Mouse (Mus musculus): ENCODE results near the gene Pcdh18. TPM values are rescaled to one million over a fixed set of nuclear protein-coding genes. Genes with fewer than 3 reads are reported as not detected.

Pcdh18 gene
- total RNA-seq, 2 experiments from 2014 or later, result 2.2 to 2.5 TPM

DNA sequence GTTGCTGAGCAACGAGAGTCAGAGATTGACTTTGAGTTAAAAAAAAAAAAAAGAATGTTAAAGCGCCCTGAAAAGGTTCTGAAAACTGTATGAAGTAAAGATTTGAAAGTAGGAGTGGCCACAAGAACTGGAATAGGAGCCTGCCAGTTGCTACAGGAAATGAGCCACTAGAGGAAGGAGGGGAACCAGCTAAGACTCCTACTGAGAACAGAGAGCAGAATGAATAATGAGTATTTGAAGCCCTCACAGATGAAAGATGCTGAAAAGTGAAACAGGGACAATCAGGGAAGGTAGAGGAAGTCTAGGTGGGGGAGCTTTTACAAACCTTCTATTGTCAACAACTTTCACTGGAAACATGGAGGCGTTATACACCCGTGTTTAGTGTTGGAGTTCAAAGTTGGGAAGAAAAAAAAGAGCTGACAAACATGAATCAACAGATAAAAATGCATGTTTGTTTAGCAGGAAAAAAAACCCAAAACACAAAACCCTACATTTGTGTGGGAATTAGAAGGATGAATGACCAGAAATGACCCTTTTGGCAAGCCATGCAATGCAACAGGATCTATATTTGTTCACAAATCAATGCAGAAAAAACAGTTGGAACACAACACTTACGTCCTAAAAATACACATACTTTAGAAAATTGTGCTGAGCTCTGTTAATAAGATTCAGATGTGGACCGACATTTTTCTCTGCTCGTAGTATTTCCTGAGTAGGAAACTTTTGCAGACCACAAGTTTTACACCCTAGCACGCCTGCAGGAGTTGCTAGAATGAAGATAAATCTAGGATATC lies 7.4 kb downstream of the Pcdh18 start:
- intact Hi-C loops (cut with DNase I), result loop anchor here (10.0 kb wide), 1 partner anchor 165 kb away; no protein-coding TSS in a partner anchor
- H3K4me3 ChIP-seq, result no peak overlapping the region
- peak overlapping the region; percentile 4; the same call in 1 of the 2 replicates for H3K27ac ChIP-seq
- no peak for TF ChIP-seq CTCF (IDR thresholded peaks at IDR 0.05)
- no peak for DNase-seq

DNA sequence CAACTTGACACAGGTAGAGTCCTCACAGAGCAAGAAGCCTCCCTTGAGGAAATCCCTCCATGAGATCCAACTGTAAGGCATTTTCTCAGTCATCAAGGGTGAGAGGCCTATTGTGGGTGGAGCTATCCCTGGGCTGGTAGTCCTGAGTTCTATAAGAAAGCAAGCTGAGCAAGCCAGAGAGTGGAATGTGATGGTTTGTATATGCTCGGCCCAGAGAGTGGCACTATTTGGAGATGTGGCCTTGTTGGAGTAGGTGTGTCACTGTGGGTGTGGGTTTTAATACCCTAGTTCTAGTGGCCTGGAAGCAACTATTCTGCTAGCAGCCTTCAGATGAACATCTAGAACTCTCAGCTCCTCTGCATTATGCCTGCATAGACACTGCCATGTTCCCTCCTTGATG lies 9.1 kb downstream of the Pcdh18 start:
- no peak for TF ChIP-seq CTCF (IDR thresholded peaks at IDR 0.05)
- H3K4me3 ChIP-seq, result no peak overlapping the region
- H3K27ac ChIP-seq, result no peak overlapping the region
- intact Hi-C loops (cut with DNase I), result no loop called here
- no peak for DNase-seq

DNA sequence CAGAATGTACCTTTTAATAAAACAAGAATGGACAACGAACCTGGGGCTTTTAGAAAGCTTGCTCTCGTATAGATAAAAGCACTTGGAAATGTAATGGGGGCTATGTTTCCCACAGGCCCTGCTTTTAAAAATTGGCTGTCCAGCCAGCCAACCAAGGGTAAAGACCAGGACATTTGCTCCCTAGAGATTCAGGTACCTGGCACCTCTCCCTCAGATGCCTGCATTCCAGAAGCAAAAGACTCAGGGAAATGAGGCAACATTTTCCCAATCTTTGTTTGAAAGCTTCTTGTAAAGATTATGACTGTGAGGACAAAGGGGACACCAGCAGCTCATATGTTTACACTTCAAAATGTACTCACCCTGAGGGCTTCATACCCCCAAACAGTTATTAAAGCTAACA lies 18.1 kb downstream of the Pcdh18 start:
- no peak for DNase-seq
- no peak overlapping the region for H3K27ac ChIP-seq
- H3K4me3 ChIP-seq, result no peak overlapping the region
- intact Hi-C loops (cut with DNase I), result no loop called here
- TF ChIP-seq CTCF (IDR thresholded peaks at IDR 0.05), result no peak

DNA sequence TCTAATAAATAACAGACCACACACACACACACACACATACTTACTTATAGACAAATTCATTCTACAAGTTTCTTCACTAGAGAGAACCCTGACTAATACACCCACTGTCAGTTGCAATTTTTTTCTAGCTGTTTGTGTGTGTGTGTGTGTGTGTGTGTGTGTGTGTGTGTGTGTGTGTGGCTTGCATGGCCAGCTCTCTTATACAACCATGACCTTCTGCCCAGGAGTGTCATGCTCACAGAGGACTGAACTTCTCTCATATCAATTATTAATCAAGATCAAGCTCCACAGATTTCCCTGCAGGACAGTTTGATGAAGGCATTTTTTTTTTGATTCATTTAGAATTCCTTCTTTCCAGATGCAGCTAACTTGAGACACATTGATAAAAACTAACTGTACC lies 18.6 kb downstream of the Pcdh18 start:
- TF ChIP-seq CTCF (IDR thresholded peaks at IDR 0.05), result no peak
- intact Hi-C loops (cut with DNase I), result no loop called here

DNA sequence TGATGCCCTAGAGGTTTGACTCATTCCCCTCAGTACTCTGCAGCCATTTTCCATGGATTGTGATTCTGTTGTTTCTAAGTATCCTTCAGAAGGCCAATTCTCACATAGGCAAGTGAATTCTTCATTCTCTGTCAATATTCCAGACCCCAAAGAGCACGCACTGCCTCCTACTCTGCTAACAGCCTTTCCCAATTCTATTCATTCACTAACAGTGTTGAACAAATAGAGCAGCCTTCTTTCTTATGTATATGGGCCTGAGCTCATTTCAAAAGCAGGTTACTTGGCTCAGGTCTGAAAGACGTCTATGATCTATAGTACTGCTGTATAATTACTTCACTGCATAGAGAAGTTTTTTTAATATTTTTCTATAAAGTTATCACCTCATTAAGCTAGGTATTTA lies 50.6 kb downstream of the Pcdh18 start:
- Histone ChIP-seq H3K4me3 (no peak overlapping the region), H3K27ac (no peak overlapping the region)
- TF ChIP-seq CTCF (IDR thresholded peaks at IDR 0.05), result no peak
- DNase-seq, result no peak
- intact Hi-C loops (cut with DNase I), result no loop called here

More for the DNA sequence above, 18.6 kb downstream of the Pcdh18 start:
- DNase-seq, result no peak
- Histone ChIP-seq H3K4me3 (no peak overlapping the region), H3K27ac (no peak overlapping the region)

DNA sequence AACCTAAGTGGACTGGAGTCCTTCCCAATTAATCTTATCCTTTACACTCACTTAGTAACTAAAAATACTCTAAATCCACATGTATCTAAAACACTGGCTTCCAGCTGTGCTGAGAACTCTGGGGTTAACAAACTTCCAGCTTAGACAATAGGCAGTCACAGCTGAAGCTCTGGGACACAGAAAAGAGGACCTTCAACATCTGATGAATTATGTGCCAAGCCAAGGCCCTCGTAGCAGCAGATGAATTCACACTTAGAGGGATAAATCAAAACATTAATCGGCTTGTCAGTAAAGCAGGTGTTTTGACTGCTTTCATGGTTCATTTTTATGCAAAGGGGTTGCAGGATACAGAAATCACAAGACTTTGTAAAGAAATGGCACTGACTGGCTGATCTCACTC lies 57.2 kb downstream of the Pcdh18 start:
- intact Hi-C loops (cut with DNase I), result no loop called here
- H3K4me3 ChIP-seq, result no peak overlapping the region
- TF ChIP-seq CTCF (IDR thresholded peaks at IDR 0.05), result no peak

More for the DNA sequence above, 57.2 kb downstream of the Pcdh18 start:
- H3K27ac ChIP-seq, result no peak overlapping the region
- DNase-seq, result no peak

Measured in gastrocnemius, adult 2 months (tissue).